In the genomic region with DNA sequence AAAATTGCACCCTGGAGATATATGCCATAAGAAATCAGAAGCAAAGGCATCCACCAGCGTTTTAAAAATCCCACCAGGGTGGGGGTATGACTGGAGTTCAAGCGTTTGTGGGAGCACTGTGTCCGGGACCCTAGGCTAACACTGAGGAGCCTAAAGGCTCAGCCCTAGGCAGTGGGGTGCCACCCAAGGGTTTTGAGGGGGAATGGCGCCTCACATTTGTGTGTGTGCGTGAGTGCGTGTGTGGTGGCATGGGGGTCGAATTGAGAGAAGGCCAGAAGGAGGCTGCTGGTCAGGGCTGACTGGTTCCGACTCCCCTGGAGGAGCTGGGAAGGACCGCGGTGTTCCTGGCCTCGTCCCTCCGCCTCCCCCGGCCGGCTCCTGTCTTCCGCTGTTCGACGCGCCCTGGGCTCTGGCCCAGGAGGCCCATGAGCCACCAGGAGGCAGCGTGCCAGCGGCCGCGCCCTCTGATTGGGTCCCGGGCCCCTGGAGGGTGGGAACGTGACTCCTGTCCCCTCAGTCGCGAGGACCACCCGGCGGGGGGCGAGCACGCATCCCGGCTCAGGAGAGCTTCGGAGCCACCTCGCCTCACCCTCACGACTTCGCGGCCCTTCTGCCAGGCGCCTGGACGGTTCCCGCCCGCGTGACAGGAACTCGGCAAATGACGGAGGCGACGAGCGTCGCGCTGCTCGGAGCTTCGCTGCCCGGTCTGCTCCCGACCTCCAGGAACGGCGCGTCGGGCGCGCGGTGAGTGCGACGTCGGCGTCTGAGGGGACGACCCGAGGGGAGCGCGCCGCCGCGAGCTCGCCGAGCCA, we compare ENCODE assay signal across 8 mouse cellular contexts. TPM values are rescaled to one million over a fixed set of nuclear protein-coding genes. Genes with fewer than 3 reads are reported as not detected.
A peak's percentile ranks its signal among the peaks of the same experiment; 100 is the strongest.
DNase-seq lines count a peak whose midpoint lies in the region; ATAC-seq lines count a peak whose summit lies in the region.

A gene (plus strand): TSS at position 709 of the 812 bp plus-strand sequence.

- WGBS in kidney, embryonic 15.5 days: 9% methylated on average over 67 of the region's 72 CpGs
- 10% methylated on average over 68 of the region's 72 CpGs for WGBS in embryonic facial prominence, embryonic 15.5 days
- 8% methylated on average over 72 of the region's 72 CpGs for WGBS in hindbrain, embryonic 14.5 days
- WGBS in limb, embryonic 13.5 days: 12% methylated on average over 71 of the region's 72 CpGs

- no peaks in the 10 kb centered on the region for H3K36me3 ChIP-seq in kidney, embryonic 15.5 days
- no peaks in the 10 kb centered on the region for H3K36me3 ChIP-seq in embryonic facial prominence, embryonic 15.5 days
- H3K36me3 ChIP-seq in hindbrain, embryonic 14.5 days (replicated peaks; ENCODE audit: control insufficient read depth, insufficient read depth): no peaks in the 10 kb centered on the region
- no peaks in the 10 kb centered on the region for H3K36me3 ChIP-seq in limb, embryonic 13.5 days

- peak; percentile 75 for ATAC-seq in kidney, embryonic 15.5 days (replicated peaks; ENCODE audit: low FRiP score)
- ATAC-seq in embryonic facial prominence, embryonic 15.5 days (ENCODE audit: insufficient number of reproducible peaks, low FRiP score, low TSS enrichment, low read depth): no peak; the same call in 1 of the 2 replicates
- ATAC-seq in hindbrain, embryonic 14.5 days (ENCODE audit: low FRiP score): peak; percentile 60; the same call in 1 of the 2 replicates
- ATAC-seq in limb, embryonic 13.5 days (ENCODE audit: low FRiP score, low read depth): peak; percentile 48; the same call in 1 of the 2 replicates

- no peak within 1 kb of the TSS for H3K27ac ChIP-seq in kidney, embryonic 15.5 days
- no peak within 1 kb of the TSS for H3K27ac ChIP-seq in embryonic facial prominence, embryonic 15.5 days (replicated peaks)
- no peak within 1 kb of the TSS for H3K27ac ChIP-seq in hindbrain, embryonic 14.5 days
- H3K27ac ChIP-seq in limb, embryonic 13.5 days: no peak within 1 kb of the TSS

- peak within 1 kb of the TSS; percentile 91 for H3K4me2 ChIP-seq in kidney, embryonic 15.5 days
- H3K4me2 ChIP-seq in embryonic facial prominence, embryonic 15.5 days (replicated peaks): peak within 1 kb of the TSS; percentile 95
- peak within 1 kb of the TSS; percentile 93 for H3K4me2 ChIP-seq in hindbrain, embryonic 14.5 days (replicated peaks)
- H3K4me2 ChIP-seq in limb, embryonic 13.5 days (replicated peaks): peak within 1 kb of the TSS; percentile 90

- 0 out of 2 replicates have a peak, but pooled peaks cover 9% of the 10 kb centered on the region for H3K9me3 ChIP-seq in kidney, embryonic 15.5 days (replicated peaks)
- no peaks in the 10 kb centered on the region for H3K9me3 ChIP-seq in embryonic facial prominence, embryonic 15.5 days (replicated peaks)
- peaks cover 17% of the 10 kb centered on the region for H3K9me3 ChIP-seq in hindbrain, embryonic 14.5 days (ENCODE audit: control insufficient read depth, low read length)
- peaks cover 14% of the 10 kb centered on the region for H3K9me3 ChIP-seq in limb, embryonic 13.5 days

- DNase-seq in kidney, adult 18-20 months: no peak
- peak; percentile 60 for DNase-seq in adrenal gland, adult 8-10 months
- DNase-seq in hindbrain, embryonic 14.5 days (ENCODE audit: low spot score): peak; percentile 27
- peak; percentile 25 for DNase-seq in ovary, postnatal 36 days (ENCODE audit: low spot score)
- no peak for DNase-seq in Muller cell, postnatal 12 days (ENCODE audit: inconsistent ontology term)

- H3K27me3 ChIP-seq in kidney, embryonic 15.5 days: peaks cover 61% of the 10 kb centered on the region
- peaks cover 58% of the 10 kb centered on the region for H3K27me3 ChIP-seq in embryonic facial prominence, embryonic 15.5 days
- peaks cover 64% of the 10 kb centered on the region for H3K27me3 ChIP-seq in hindbrain, embryonic 14.5 days (ENCODE audit: control insufficient read depth, insufficient read depth, low read length)
- peaks cover 66% of the 10 kb centered on the region for H3K27me3 ChIP-seq in limb, embryonic 13.5 days

- H3K4me3 ChIP-seq in kidney, embryonic 15.5 days (replicated peaks): peak within 1 kb of the TSS; percentile 55
- H3K4me3 ChIP-seq in embryonic facial prominence, embryonic 15.5 days (replicated peaks): peak within 1 kb of the TSS; percentile 51
- peak within 1 kb of the TSS; percentile 62 for H3K4me3 ChIP-seq in hindbrain, embryonic 14.5 days (replicated peaks; ENCODE audit: low read length)
- peak within 1 kb of the TSS; percentile 54 for H3K4me3 ChIP-seq in limb, embryonic 13.5 days

- H3K9ac ChIP-seq in kidney, embryonic 15.5 days: peak within 1 kb of the TSS; percentile 31
- no peak within 1 kb of the TSS; the same call in none of the 2 replicates for H3K9ac ChIP-seq in embryonic facial prominence, embryonic 15.5 days
- H3K9ac ChIP-seq in hindbrain, embryonic 14.5 days: peak within 1 kb of the TSS; percentile 65
- H3K9ac ChIP-seq in limb, embryonic 13.5 days: peak within 1 kb of the TSS; percentile 61

- H3K4me1 ChIP-seq in kidney, embryonic 15.5 days: peaks cover 17% of the 10 kb centered on the region
- H3K4me1 ChIP-seq in embryonic facial prominence, embryonic 15.5 days: peaks cover 20% of the 10 kb centered on the region
- 0 out of 2 replicates have a peak, but pooled peaks cover 6% of the 10 kb centered on the region for H3K4me1 ChIP-seq in hindbrain, embryonic 14.5 days (replicated peaks; ENCODE audit: control insufficient read depth, insufficient read depth, low read length)
- peaks cover 17% of the 10 kb centered on the region; the same call in 1 of the 2 replicates for H3K4me1 ChIP-seq in limb, embryonic 13.5 days

RNA-seq across cellular contexts. Expression of the gene that starts here (rescaled TPM):
- 0.44 and 0.75 TPM in 2 replicates for polyA plus RNA-seq in kidney, embryonic 15.5 days (2015; fragmentation: Nextera tagmentation; extraction: Ambion mirVana)
- 100 to 1,000 TPM in 2 of 4 experiments, 10 to 100 TPM in 2; 44.9 to 312 (median 173) TPM for total RNA-seq in adrenal gland, adult 8-10 months (2022)
- polyA plus RNA-seq in embryonic facial prominence, embryonic 15.5 days (2015; fragmentation: Nextera tagmentation; extraction: Ambion mirVana): 0.54 and 0.68 TPM in 2 replicates
- 12.6 and 15.6 TPM in 2 replicates for polyA plus RNA-seq in hindbrain, embryonic 14.5 days (2014; fragmentation: Nextera tagmentation; extraction: Ambion mirVana)
- 0.32 and 0.34 TPM in 2 replicates for polyA plus RNA-seq in limb, embryonic 13.5 days (2015; fragmentation: Nextera tagmentation; extraction: Ambion mirVana)

Comparison
In these comparisons a context has a peak if more than half of its experiments do, and no peak if none do; other contexts are left out.
1. Peak in ATAC-seq, H3K4me3 ChIP-seq, H3K9ac ChIP-seq and H3K4me2 ChIP-seq in kidney, embryonic 15.5 days; RNA of the gene not detected or under 1 TPM.
2. Peak in ATAC-seq, H3K4me3 ChIP-seq, H3K9ac ChIP-seq and H3K4me2 ChIP-seq in limb, embryonic 13.5 days; RNA of the gene not detected or under 1 TPM.
3. DNase-seq: peak in adrenal gland, adult 8-10 months (single experiment), hindbrain, embryonic 14.5 days (single experiment) and ovary, postnatal 36 days (single experiment); none in kidney, adult 18-20 months (single experiment) and Muller cell, postnatal 12 days (single experiment).
4. Peak in every context shown above with its lines, with median percentiles within 50 percentile points of each other: H3K4me2 ChIP-seq and H3K4me3 ChIP-seq.